Mouse (Mus musculus) heart, adult 2 months (tissue): ENCODE measurements around the gene Fdps.

Source experiments
- CTCF ChIP-seq: fragments of 200-600 bp; IDR thresholded peaks from 2 replicates; pipeline ENCODE4 v1.8.1; 2022; ENCODE audit warnings: antibody characterized with exemption, mild to moderate bottlenecking, moderate library complexity
- POLR2A ChIP-seq: fragments of 200-500 bp; IDR thresholded peaks from 2 replicates; pipeline ENCODE4 v1.6.1; 2011; ENCODE audit warnings: mild to moderate bottlenecking, low read depth, low read length, control low read depth; ENCODE audit not compliant: insufficient read depth

- no peak for TF ChIP-seq CTCF
- no peak for TF ChIP-seq POLR2A
Measured at GRCm38 (mm10) chr3:89084654-89085190, 17.0 kb downstream of the Fdps start.
